ENCODE assay signal across 8 mouse cellular contexts in genomic region chr3:94886316-94887224, GRCm38 (mm10). TPM values are rescaled to one million over a fixed set of nuclear protein-coding genes. Genes with fewer than 3 reads are reported as not detected.
DNase-seq lines count a peak whose midpoint lies in the region; ATAC-seq and TF ChIP-seq lines count a peak whose summit lies in the region.

Psmb4 (minus strand) TSS chr3:94886961.

- H3K27me3 ChIP-seq in embryonic facial prominence, embryonic 14.5 days (replicated peaks; ENCODE audit: control insufficient read depth, insufficient read depth, low read length), result no peaks in the 10 kb centered on the region
- H3K27me3 ChIP-seq in limb, embryonic 14.5 days (ENCODE audit: control insufficient read depth, insufficient read depth, low read length), result no peaks in the 10 kb centered on the region
- no peaks in the 10 kb centered on the region for H3K27me3 ChIP-seq in midbrain, postnatal 0 days (ENCODE audit: insufficient read depth, low read length)

- peak; percentile 94 for DNase-seq in 416B (ENCODE audit: low read depth)
- DNase-seq in adrenal gland, postnatal 4 days (ENCODE audit: low spot score in 2 of 2), result peak; percentile 42 to 72
- peak; percentile 95 for DNase-seq in embryonic facial prominence, embryonic 14.5 days (ENCODE audit: low spot score)
- peak; percentile 86 for DNase-seq in heart, adult 8-10 months (ENCODE audit: low spot score)
- DNase-seq in kidney, adult 9 months, result peak; percentile 91
- DNase-seq in limb, embryonic 14.5 days (ENCODE audit: low spot score), result peak; percentile 95
- DNase-seq in midbrain, postnatal 0 days (ENCODE audit: low spot score), result peak; percentile 96
- peak; percentile 58 to 74 for DNase-seq in spleen, postnatal 14 days (ENCODE audit: low spot score in 2 of 2)

- peaks cover 13% of the 10 kb centered on the region for H3K4me1 ChIP-seq in embryonic facial prominence, embryonic 14.5 days (ENCODE audit: control insufficient read depth, insufficient read depth, low read length)
- H3K4me1 ChIP-seq in limb, embryonic 14.5 days (ENCODE audit: control insufficient read depth, insufficient read depth, low read length), result peaks cover 11% of the 10 kb centered on the region
- peaks cover 8% of the 10 kb centered on the region for H3K4me1 ChIP-seq in midbrain, postnatal 0 days (ENCODE audit: insufficient read depth, low read length)

- H3K9me3 ChIP-seq in embryonic facial prominence, embryonic 14.5 days (ENCODE audit: control insufficient read depth, low read length), result no peaks in the 10 kb centered on the region
- no peaks in the 10 kb centered on the region for H3K9me3 ChIP-seq in limb, embryonic 14.5 days (ENCODE audit: control insufficient read depth, low read length)
- no peaks in the 10 kb centered on the region for H3K9me3 ChIP-seq in midbrain, postnatal 0 days (ENCODE audit: low read length)

- peak within 1 kb of the TSS; percentile 88 for H3K4me3 ChIP-seq in embryonic facial prominence, embryonic 14.5 days (ENCODE audit: low read depth, low read length)
- H3K4me3 ChIP-seq in limb, embryonic 14.5 days (replicated peaks; ENCODE audit: low read length), result peak within 1 kb of the TSS; percentile 96
- peak within 1 kb of the TSS; percentile 86 for H3K4me3 ChIP-seq in midbrain, postnatal 0 days (ENCODE audit: low read depth, low read length)

- peak within 1 kb of the TSS; percentile 85 for H3K4me2 ChIP-seq in embryonic facial prominence, embryonic 14.5 days (ENCODE audit: low read depth, low read length)
- peak within 1 kb of the TSS; percentile 78 for H3K4me2 ChIP-seq in limb, embryonic 14.5 days (replicated peaks; ENCODE audit: low read depth, low read length, severe bottlenecking)
- peak within 1 kb of the TSS; percentile 58 for H3K4me2 ChIP-seq in midbrain, postnatal 0 days (ENCODE audit: low read depth, low read length, poor library complexity, severe bottlenecking)

- H3K9ac ChIP-seq in embryonic facial prominence, embryonic 14.5 days (ENCODE audit: low read depth, low read length), result peak within 1 kb of the TSS; percentile 89
- H3K9ac ChIP-seq in limb, embryonic 14.5 days (ENCODE audit: low read depth, low read length, severe bottlenecking), result peak within 1 kb of the TSS; percentile 82
- peak within 1 kb of the TSS; percentile 96 for H3K9ac ChIP-seq in midbrain, postnatal 0 days (replicated peaks; ENCODE audit: low read length, poor library complexity, severe bottlenecking)

- no peak for TF ChIP-seq CTCF in midbrain, postnatal 0 days (IDR thresholded peaks at IDR 0.05)

- H3K27ac ChIP-seq in embryonic facial prominence, embryonic 14.5 days (replicated peaks; ENCODE audit: low read depth, low read length), result peak within 1 kb of the TSS; percentile 78
- peak within 1 kb of the TSS; percentile 52; the same call in 1 of the 2 replicates for H3K27ac ChIP-seq in limb, embryonic 14.5 days (replicated peaks; ENCODE audit: low read depth, low read length)
- H3K27ac ChIP-seq in midbrain, postnatal 0 days (ENCODE audit: low read depth, low read length), result peak within 1 kb of the TSS; percentile 86

- TF ChIP-seq POLR2A in limb, embryonic 14.5 days (IDR thresholded peaks at IDR 0.05; ENCODE audit: borderline replicate concordance, extremely low read depth, insufficient read depth, insufficient read length), result peak; percentile 40; the same call in 1 of the 2 replicates

- 1% methylated on average over 41 of the region's 61 CpGs for WGBS in embryonic facial prominence, embryonic 14.5 days
- WGBS in limb, embryonic 14.5 days, result under 1% methylated on average over 61 of the region's 61 CpGs
- WGBS in midbrain, postnatal 0 days, result 1% methylated on average over 61 of the region's 61 CpGs

- peak; percentile 91 for ATAC-seq in embryonic facial prominence, embryonic 14.5 days (ENCODE audit: low read depth)
- ATAC-seq in limb, embryonic 14.5 days (ENCODE audit: low FRiP score, low read depth), result peak; percentile 87
- peak; percentile 89 for ATAC-seq in midbrain, postnatal 0 days (ENCODE audit: low FRiP score)

- H3K36me3 ChIP-seq in embryonic facial prominence, embryonic 14.5 days (ENCODE audit: control insufficient read depth, insufficient read depth, low read length), result peaks cover 39% of the 10 kb centered on the region
- H3K36me3 ChIP-seq in limb, embryonic 14.5 days (ENCODE audit: control insufficient read depth, insufficient read depth, low read length), result peaks cover 36% of the 10 kb centered on the region
- peaks cover 29% of the 10 kb centered on the region for H3K36me3 ChIP-seq in midbrain, postnatal 0 days (ENCODE audit: insufficient read depth, low read length)

RNA-seq across cellular contexts. Expression of gene Psmb4, which starts in this region (rescaled TPM):
- 100 to 1,000 TPM; 326 to 345 TPM for total RNA-seq in adrenal gland, postnatal 4 days (2021)
- polyA plus RNA-seq in embryonic facial prominence, embryonic 14.5 days (2014; fragmentation: Nextera tagmentation; extraction: Ambion mirVana), result 351 and 365 TPM in 2 replicates
- 100 to 1,000 TPM; 186 to 247 (median 204) TPM for total RNA-seq in heart, adult 8-10 months (2022)
- polyA plus RNA-seq in limb, embryonic 14.5 days (2012; rRNA removed), result 348 and 378 TPM in 2 replicates
- polyA plus RNA-seq in limb, embryonic 14.5 days (2014; fragmentation: Nextera tagmentation; extraction: Ambion mirVana), result 369 and 384 TPM in 2 replicates
- total RNA-seq in midbrain, postnatal 0 days (2014; rRNA removed), result 270 and 309 TPM in 2 replicates
- 358 and 362 TPM in 2 replicates for polyA plus RNA-seq in midbrain, postnatal 0 days (2015; fragmentation: Nextera tagmentation; extraction: Ambion mirVana)

Comparison
In these comparisons a context has a peak if more than half of its experiments do, and no peak if none do; other contexts are left out.
1. Peak in every context shown above with its lines: DNase-seq, ATAC-seq, H3K4me3 ChIP-seq and H3K27ac ChIP-seq.